Mouse (Mus musculus) left cerebral cortex, adult 2 months (tissue): ENCODE results near the gene Rnf145. TPM values are rescaled to one million over a fixed set of nuclear protein-coding genes. Genes with fewer than 3 reads are reported as not detected.
"Not testable (repeated sequence)": the region's sequence is repeated elsewhere in the genome, so short reads cannot be mapped to it uniquely, and the experiment has no call there.

ENCODE experiments used
- DNase-seq, 2 experiments: peaks; one replicate each; pipeline ENCODE4 v3.0.0; 2021 to 2022; ENCODE audit warnings: low spot score in 2 of 2, mixed read lengths in 1 of 2; ENCODE audit errors: extremely low spot score in 1 of 2
- H3K27ac ChIP-seq: fragments of 200-600 bp; 2 replicates; pipeline ENCODE4 v1.8.1; 2022
- H3K4me3 ChIP-seq: fragments of 200-600 bp; 2 replicates; pipeline ENCODE4 v1.8.1; 2022
- CTCF ChIP-seq: fragments of 200-600 bp; IDR thresholded peaks from 2 replicates; pipeline ENCODE4 v1.8.1; 2022; ENCODE audit warnings: antibody characterized with exemption, mild to moderate bottlenecking, moderate library complexity
- intact Hi-C: fragments of 180-260 bp; cut with DNase I; formaldehyde crosslinking; loops from one replicate; pipeline ENCODE4 v1.15.1; 2025
- total RNA-seq, 2 experiments: library from RNA; stranded (reverse); gene quantifications; 2 replicates each; pipeline ENCODE4 v1.2.3; 2021

Gene Rnf145
- total RNA-seq, 2 experiments from 2014 or later = 82.0 to 97.8 TPM

DNA sequence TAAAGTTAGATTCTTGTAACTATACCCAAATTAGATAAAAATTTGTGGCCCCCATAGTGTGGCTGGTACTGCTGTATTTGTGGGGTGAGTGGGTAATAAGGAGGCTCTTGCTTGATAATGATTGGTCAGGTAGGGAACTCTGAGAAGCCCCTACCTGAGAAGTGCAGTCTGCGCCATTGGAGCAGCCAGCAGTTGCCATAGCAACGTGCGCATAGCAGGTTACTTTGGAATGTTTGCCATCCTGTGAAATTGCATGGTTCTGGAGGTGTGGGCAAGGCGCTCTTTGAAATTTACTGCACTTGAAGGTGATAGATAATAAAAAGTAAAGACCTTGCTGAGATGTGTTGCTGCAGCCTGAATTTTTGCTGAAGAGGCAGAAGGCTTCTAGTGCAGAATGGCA, 35.6 kb downstream of the Rnf145 start:
- no peak for TF ChIP-seq CTCF
- DNase-seq = no peak
- intact Hi-C loops = no loop called here
- Histone ChIP-seq H3K4me3 (no peak overlapping the region), H3K27ac (no peak overlapping the region)

DNA sequence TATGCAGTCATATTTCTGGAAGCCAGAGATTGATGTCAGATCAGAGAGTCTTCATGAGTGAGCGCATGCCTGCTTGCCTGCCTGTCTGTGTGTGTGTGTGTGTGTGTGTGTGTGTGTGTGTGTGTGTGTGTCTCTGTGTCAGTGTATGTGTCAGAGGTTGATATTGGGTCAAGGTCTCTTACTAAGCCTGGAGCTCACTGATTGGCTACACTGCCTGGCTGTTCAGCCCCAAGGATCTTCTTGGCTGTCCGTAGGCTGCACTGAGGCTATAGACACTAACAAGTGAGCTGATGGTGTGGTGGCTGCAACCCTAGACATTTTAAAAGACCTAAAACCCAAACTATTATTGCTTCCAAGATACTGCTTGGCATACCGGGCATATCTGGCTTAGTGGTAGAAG, 39.8 kb downstream of the Rnf145 start:
- no peak for TF ChIP-seq CTCF
- no peak for DNase-seq
- H3K27ac ChIP-seq = no peak overlapping the region
- no peak overlapping the region for H3K4me3 ChIP-seq
- intact Hi-C loops = no loop called here

DNA sequence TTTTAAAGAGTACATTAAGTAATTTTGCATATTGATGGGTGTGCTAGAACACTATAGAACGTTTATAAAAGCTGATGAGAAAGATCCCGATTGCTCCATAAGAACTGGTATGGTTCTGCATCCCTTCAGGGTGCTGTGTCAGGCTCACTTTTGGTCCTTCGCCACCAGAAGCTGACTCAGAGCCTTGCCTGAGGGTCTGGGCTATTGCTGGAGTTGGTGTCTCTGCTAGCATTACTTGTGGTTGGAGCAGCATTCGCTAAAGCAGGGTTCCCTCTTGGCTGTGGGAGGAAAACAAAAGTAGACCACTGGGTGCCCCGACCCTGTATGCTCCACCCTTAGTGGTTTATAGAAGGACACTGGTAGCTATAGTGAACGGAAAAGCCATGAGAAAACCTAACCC, 40.7 kb downstream of the Rnf145 start:
- DNase-seq = no peak
- intact Hi-C loops = no loop called here
- no peak for TF ChIP-seq CTCF
- no peak overlapping the region for H3K4me3 ChIP-seq
- H3K27ac ChIP-seq = no peak overlapping the region

DNA sequence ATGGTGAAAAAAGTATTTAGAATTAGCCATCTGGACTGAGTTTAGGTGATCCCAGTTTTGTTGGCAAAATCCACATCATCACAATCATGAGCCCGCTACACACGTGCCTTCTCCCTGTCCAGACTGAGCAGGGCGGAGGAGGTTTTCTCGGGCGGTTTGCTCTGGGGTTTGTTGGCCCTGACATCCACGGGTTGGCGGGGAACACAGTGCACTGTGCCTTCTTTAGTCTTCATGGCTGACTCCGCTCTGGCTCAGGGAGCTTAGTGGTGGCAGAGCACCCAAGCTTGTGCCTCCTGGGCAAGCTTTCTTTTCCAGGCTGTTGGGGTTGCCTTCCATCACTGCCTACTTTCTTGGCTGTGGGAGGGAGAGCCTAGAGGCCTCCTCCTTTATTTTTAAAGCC, 41.6 kb downstream of the Rnf145 start:
- no peak overlapping the region for H3K4me3 ChIP-seq
- H3K27ac ChIP-seq = no peak overlapping the region
- TF ChIP-seq CTCF = no peak
- intact Hi-C loops = loop anchor here (5.0 kb wide), 1 partner anchor 88 kb away; the partner anchor contains the start of gene Ublcp1
- DNase-seq = no peak

DNA sequence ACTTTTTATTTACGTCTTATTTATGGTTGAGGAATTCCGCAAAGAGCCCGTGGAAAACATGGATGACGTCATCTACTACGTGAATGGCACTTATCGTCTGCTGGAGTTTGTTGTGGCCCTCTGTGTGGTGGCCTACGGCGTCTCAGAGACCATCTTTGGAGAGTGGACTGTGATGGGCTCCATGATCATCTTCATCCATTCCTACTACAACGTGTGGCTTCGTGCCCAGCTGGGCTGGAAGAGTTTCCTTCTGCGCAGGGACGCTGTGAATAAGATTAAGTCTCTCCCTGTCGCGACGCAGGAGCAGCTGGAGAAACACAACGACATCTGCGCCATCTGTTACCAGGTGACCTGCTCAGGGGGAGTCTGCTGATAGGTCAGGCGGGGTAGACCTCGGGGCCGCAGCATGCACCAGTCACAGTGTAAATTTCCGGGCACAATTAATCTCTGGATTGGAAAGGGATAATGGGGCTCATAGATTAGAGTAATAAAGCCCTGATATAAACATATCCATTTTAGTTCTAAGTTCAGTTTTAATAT, 42.8 kb downstream of the Rnf145 start:
- intact Hi-C loops = loop anchor here (5.0 kb wide), 1 partner anchor 89 kb away; the partner anchor contains the start of gene Ublcp1
- H3K4me3 ChIP-seq = no peak overlapping the region
- no peak overlapping the region for H3K27ac ChIP-seq
- DNase-seq = no peak
- no peak for TF ChIP-seq CTCF

DNA sequence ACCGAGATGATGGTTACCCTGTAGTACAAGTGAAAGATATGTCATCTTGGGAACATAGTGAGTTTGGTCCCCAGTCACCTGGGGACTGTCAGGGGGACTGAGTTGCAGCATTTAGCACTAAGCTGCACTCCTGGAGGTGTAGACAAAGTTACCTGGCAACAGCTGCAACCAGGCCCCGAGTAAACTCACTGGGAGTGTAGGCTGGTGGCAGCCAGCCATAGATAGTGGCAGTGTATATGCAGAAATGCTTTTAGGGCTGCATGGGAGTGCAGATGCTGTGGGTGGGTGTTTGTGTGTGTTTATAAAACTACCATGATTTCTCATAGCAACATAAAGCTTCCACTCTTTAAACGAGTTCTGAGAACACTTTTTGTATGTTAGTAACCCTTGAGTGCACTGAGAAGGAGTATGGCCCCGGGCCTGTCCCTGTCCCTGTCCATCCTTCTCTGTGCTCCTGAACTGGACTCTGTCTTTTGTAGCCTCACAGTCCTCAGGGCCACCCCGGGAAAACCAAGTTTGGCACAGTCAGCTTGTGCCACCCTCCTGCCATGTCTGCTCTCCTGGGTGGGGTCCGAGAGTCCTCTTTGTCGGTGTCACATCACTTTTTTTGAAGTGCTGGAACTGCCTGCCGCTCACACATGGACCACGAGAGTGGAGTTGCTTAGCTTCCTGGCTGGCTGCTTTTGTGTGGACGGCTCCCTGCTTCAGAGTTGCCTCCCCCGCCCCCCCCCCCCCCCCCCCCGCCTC, 43.8 kb downstream of the Rnf145 start:
- Histone ChIP-seq H3K27ac (no peak overlapping the region), H3K4me3 (no peak overlapping the region)
- intact Hi-C loops = loop anchor here (5.0 kb wide), 1 partner anchor 90 kb away; the partner anchor contains the start of gene Ublcp1
- TF ChIP-seq CTCF = no peak
- peak in 1 of 2 experiments; percentile 33 for DNase-seq

DNA sequence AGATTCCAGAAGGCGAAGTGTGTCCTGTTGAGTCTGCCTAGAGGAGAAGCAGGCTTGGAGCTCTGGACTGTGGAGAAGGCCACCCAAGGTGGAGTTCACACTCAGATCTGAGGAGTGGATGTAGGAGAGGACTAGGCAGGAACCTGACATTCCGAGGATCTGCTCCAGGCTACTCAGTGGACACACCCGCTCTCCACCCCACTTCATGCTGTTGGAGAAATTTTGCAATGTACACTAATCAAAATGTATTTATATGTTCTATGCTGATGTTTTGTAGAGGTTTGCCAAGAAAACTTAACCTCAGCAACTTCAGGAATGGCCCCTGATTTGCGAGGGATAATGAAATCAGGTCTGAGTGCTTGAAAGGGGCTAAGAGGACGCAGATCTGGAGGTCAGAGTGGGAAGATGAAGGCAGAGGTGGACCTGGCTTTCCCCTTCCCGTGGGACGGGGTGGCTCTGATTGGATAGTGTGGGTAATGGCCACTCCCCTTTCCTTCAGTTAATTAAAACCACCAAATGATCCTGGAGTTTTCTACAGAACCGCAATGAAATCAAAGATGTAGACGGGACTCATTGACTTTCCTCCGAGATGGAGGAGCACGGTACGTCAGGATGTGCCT, 45.6 kb downstream of the Rnf145 start:
- intact Hi-C loops = loop anchor here (5.0 kb wide), 1 partner anchor 92 kb away; the partner anchor contains the start of gene Ublcp1
- TF ChIP-seq CTCF = no peak
- no peak overlapping the region for H3K27ac ChIP-seq
- no peak for DNase-seq
- H3K4me3 ChIP-seq = no peak overlapping the region

DNA sequence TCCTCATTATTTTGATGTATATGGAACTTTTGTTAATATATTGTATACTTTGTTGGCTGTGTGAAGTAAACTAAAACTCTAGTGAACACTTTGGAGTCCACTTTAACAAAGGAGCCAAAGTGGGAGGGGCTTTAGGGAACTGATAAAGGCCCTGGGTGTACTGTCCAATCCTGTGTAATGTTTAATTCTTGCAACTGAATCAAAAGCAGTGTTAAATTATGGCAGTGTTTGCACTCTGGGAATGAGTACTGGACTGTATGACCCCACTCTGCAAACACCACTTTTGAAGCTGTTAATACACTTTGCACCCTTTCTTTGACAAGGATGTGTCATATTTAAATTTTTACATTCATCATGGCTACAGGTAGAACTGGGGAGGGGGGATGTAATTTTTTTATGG, 46.2 kb downstream of the Rnf145 start:
- H3K4me3 ChIP-seq = no peak overlapping the region
- TF ChIP-seq CTCF = no peak
- no peak overlapping the region for H3K27ac ChIP-seq
- intact Hi-C loops = loop anchor here (5.0 kb wide), 1 partner anchor 93 kb away; the partner anchor contains the start of gene Ublcp1
- DNase-seq = no peak

DNA sequence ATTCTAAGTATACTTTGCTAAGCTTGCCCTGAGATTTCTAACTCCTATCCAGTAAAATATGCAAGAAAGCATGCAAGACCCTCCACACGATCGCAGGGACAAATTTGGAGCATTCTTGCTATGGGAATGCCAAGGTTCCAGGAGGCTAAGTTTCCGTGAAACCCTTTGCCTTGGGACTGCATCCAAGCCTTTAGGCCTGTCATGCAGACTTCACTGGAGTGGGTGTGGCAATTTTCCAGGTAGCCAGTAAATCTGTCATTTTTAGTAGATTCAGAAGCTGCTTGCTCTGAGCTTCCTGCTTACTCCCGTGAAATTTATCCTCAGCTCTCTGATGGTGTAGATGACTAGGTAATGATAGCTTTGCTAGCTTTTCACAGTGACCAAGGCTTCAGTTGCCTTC, 51.6 kb downstream of the Rnf145 start:
- H3K4me3 ChIP-seq, H3K27ac ChIP-seq, DNase-seq, intact Hi-C loops: not testable (repeated sequence)

DNA sequence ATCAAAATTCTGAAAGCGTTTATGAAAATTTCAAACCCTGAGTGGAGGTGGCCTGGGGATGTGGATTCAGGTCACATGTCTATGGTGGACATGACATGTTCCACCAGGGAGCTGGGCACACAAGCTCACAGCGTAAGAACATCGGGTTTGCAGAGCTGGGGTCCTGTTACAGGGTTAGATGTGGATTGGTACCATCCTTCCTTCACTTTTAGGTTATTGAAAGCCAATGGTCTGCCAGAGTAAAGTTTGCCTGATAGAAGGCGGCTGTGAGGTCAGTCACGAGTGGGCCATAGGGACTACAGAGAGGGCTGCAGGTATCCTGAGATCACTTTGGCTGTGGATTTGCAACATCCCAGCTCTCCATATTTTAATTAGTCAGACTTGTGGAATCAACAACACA, 54.0 kb downstream of the Rnf145 start:
- intact Hi-C loops = no loop called here
- Histone ChIP-seq H3K4me3 (no peak overlapping the region), H3K27ac (no peak overlapping the region)
- DNase-seq = no peak
- TF ChIP-seq CTCF = no peak

DNA sequence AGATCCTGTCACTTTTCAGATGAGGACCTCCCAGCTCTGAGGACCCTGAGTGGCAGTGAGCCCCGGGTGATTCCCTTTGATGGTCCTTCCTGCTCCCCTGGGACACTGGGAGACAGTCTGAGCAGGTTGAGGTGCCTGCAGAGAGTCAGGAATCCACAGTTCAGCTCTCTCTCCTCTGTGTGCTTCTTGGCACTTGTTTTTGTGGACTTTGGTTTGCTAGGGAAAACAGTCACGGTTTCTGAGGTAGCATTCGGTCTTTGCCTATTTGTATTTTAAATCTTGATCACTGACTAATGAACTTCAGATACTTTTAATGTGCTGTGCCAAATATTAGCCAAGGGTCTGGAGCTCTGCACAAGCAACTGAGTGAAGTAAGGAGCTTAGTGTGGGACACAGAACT, 54.6 kb downstream of the Rnf145 start:
- intact Hi-C loops = no loop called here
- no peak for DNase-seq
- TF ChIP-seq CTCF = no peak
- no peak overlapping the region for H3K27ac ChIP-seq
- H3K4me3 ChIP-seq = no peak overlapping the region

DNA sequence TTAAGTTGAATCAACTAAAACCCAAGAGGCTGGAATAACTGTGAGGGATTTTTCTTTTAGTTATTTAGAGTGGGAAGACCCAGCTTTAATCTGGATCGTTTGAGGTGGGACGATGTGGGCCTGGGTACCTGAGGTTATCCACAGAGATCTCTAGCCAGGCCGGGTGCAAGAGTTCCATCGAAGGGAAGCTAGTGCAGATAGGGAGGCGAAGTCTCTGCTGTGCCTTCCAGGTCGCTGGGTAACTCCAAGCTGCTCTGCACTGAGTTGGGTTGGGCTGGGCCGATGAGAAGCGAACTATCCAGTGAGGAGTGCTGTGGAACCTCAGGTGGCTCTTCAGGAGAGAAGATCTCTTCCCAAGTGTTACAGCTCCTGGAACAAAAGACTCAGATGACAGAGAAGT, 55.6 kb downstream of the Rnf145 start:
- H3K27ac ChIP-seq = no peak overlapping the region
- no peak overlapping the region for H3K4me3 ChIP-seq
- TF ChIP-seq CTCF = no peak
- DNase-seq = no peak
- intact Hi-C loops = no loop called here
